Mouse (Mus musculus) E14TG2a.4 (cell line): ENCODE data around the gene Rbfox1.

Experiments
- CTCF ChIP-seq: conservative IDR thresholded peaks from 2 replicates; pipeline ENCODE4 v1.5.1; 2014; ENCODE audit warnings: low read length
- NANOG ChIP-seq: IDR thresholded peaks from 2 replicates; pipeline ENCODE4 v1.6.1; 2014; ENCODE audit warnings: borderline replicate concordance, low read length, mixed read lengths
- POU5F1 ChIP-seq: IDR thresholded peaks from 2 replicates; pipeline ENCODE4 v1.6.1; 2014; ENCODE audit warnings: low read length, borderline replicate concordance

DNA sequence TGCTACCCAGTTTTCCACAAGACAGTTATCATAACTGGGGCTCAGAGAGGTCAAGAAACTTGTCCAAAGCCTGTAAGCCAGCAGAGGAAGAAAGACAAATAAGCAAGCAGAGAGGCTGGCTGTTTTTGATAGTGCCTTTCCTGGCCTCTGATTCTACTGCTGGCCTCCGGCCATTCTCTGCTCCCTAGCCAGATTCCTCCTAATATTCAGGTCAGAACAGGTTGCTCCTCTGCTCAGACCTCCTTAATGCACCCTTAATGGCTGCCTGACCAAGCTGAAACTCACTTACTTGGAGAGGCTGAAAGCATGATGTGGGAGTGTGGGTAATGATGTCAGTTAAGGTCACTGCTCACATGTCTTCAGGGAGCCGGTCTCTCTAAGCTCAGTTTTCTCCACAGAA lies 270.4 kb downstream of the Rbfox1 start:
- TF ChIP-seq CTCF (no peak), POU5F1 (no peak), NANOG (no peak)
